ENCODE assay signal across 20 mouse cellular contexts in the genomic region with DNA sequence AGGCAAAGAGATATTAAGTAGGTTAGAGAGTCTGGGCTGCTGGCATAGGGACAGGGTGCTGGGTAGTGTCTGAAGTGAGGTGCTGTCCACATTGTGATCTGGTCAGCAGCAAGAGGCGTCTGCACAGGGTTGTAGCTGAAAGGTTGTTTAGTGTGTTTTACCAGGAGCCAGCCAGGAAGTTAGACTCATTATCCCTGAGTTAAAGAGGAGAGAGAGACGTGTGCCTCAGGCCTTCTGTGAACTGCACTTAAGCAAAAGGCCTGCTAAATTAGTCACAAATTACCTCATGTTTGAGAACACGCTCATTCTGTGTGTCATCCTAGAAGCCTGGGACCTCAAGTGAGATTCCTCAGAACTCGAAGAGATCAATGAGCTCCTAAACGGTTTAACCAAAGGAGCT. TPM values are rescaled to one million over a fixed set of nuclear protein-coding genes. Genes with fewer than 3 reads are reported as not detected.
DNase-seq lines count a peak whose midpoint lies in the region; ATAC-seq and TF ChIP-seq lines count a peak whose summit lies in the region.
"Had no signal": no experiment of that assay in that cellular context is flagged by ENCODE, and none has a peak within 500 bp of the region (broad histone marks: within the 10 kb centered on the region; RNA-seq: fewer than 3 reads in every experiment).

No protein-coding gene starts in this region.

- ATAC-seq in kidney, postnatal 0 days (replicated peaks; ENCODE audit: low FRiP score, low read depth), result no peak
- peak; percentile 32 for ATAC-seq in Patski
- ATAC-seq in limb, embryonic 11.5 days (ENCODE audit: insufficient number of reproducible peaks, low FRiP score, low TSS enrichment, low read depth), result no peak
- ATAC-seq in granulocyte monocyte progenitor cell, adult 5-6 weeks (replicated peaks; ENCODE audit: poor library complexity, severe bottlenecking), result no peak
- ATAC-seq: forebrain, postnatal 0 days; hindbrain, postnatal 0 days had no signal

- H3K4me2 ChIP-seq in kidney, postnatal 0 days (ENCODE audit: low read length), result no peak overlapping the region
- no peak overlapping the region for H3K4me2 ChIP-seq in limb, embryonic 11.5 days (ENCODE audit: low read depth, severe bottlenecking)
- H3K4me2 ChIP-seq: forebrain, embryonic 12.5 days; heart, embryonic 13.5 days; hindbrain, embryonic 13.5 days had no signal

- H3K27ac ChIP-seq in kidney, postnatal 0 days, result 0 out of 2 replicates have a peak overlapping the region, but pooled peaks have one; percentile 34
- 0 out of 2 replicates have a peak overlapping the region, but pooled peaks have one; percentile 3 for H3K27ac ChIP-seq in limb, embryonic 11.5 days (replicated peaks; ENCODE audit: low read depth, low read length)
- H3K27ac ChIP-seq: forebrain, embryonic 12.5 days; gastrocnemius, adult 2 months; heart, embryonic 13.5 days; hindbrain, embryonic 13.5 days; hindbrain, postnatal 0 days had no signal

- no peak for TF ChIP-seq CTCF in kidney, postnatal 0 days (IDR thresholded peaks at IDR 0.05; ENCODE audit: low read depth)
- no peak for TF ChIP-seq CTCF in Patski (IDR thresholded peaks at IDR 0.05)

- in situ Hi-C loops in Patski (cut with MboI; ENCODE audit: low pct_unique_long_range_greater_than_20kb), result no loop called here

- no peaks in the 10 kb centered on the region for H3K9me3 ChIP-seq in kidney, postnatal 0 days (replicated peaks; ENCODE audit: low read length)
- no peaks in the 10 kb centered on the region for H3K9me3 ChIP-seq in limb, embryonic 11.5 days (ENCODE audit: control insufficient read depth, low read length)
- H3K9me3 ChIP-seq: forebrain, embryonic 12.5 days; heart, embryonic 13.5 days had no signal

- H3K27me3 ChIP-seq in kidney, postnatal 0 days (ENCODE audit: insufficient read depth, low read length), result no peaks in the 10 kb centered on the region
- H3K27me3 ChIP-seq in Patski, result no peaks in the 10 kb centered on the region
- no peaks in the 10 kb centered on the region for H3K27me3 ChIP-seq in limb, embryonic 11.5 days (ENCODE audit: control insufficient read depth, insufficient read depth, low read length)
- H3K27me3 ChIP-seq: forebrain, embryonic 12.5 days; heart, embryonic 13.5 days; hindbrain, embryonic 13.5 days had no signal

- peak; percentile 24 for DNase-seq in kidney, adult 18-20 months
- DNase-seq in kidney, postnatal 36 days, result no peak
- no peak for DNase-seq in kidney, postnatal 0 days (ENCODE audit: low spot score)
- DNase-seq in kidney, adult 9 months, result no peak
- DNase-seq in Patski (ENCODE audit: low read depth, low spot score), result no peak
- no peak for DNase-seq in limb, embryonic 11.5 days (ENCODE audit: low spot score)
- DNase-seq in natural killer cell, adult 2 months (ENCODE audit: low spot score in 2 of 2), result no peak
- DNase-seq: adrenal gland, postnatal 10 days; cerebellum, adult 11 months; cerebellum, adult 9-10 months; cerebellum, postnatal 25 days; forebrain, postnatal 0 days; gastrocnemius, adult 2 months; gastrocnemius, postnatal 25 days had no signal

- POLR2A ChIA-PET in Patski (lab: Charles Lee), result no interaction called here

- H3K4me1 ChIP-seq in kidney, postnatal 0 days (replicated peaks; ENCODE audit: insufficient read depth, low read length), result 0 out of 2 replicates have a peak, but pooled peaks cover 3% of the 10 kb centered on the region
- H3K4me1 ChIP-seq in limb, embryonic 11.5 days (ENCODE audit: control insufficient read depth, insufficient read depth, low read length), result no peaks in the 10 kb centered on the region
- H3K4me1 ChIP-seq: forebrain, embryonic 12.5 days; heart, embryonic 13.5 days had no signal

- CTCF ChIA-PET in Patski (lab: Charles Lee), result no interaction called here

- no peaks in the 10 kb centered on the region for H3K36me3 ChIP-seq in kidney, postnatal 0 days (ENCODE audit: insufficient read depth, low read length)
- H3K36me3 ChIP-seq in limb, embryonic 11.5 days (ENCODE audit: control insufficient read depth, insufficient read depth, low read length), result no peaks in the 10 kb centered on the region
- H3K36me3 ChIP-seq: forebrain, embryonic 12.5 days; heart, embryonic 13.5 days; hindbrain, embryonic 13.5 days had no signal

- no peak overlapping the region for H3K9ac ChIP-seq in kidney, postnatal 0 days (ENCODE audit: low read depth, low read length)
- H3K9ac ChIP-seq in limb, embryonic 11.5 days (ENCODE audit: low read length), result no peak overlapping the region
- H3K9ac ChIP-seq: forebrain, embryonic 12.5 days; forebrain, postnatal 0 days; heart, embryonic 13.5 days; hindbrain, embryonic 13.5 days had no signal

- no peak overlapping the region for H3K4me3 ChIP-seq in kidney, postnatal 0 days (replicated peaks; ENCODE audit: low read depth, low read length)
- H3K4me3 ChIP-seq in limb, embryonic 11.5 days (ENCODE audit: low read depth, low read length), result no peak overlapping the region
- H3K4me3 ChIP-seq: erythroblast, embryonic 14.5 days; forebrain, embryonic 12.5 days; gastrocnemius, adult 2 months; heart, embryonic 13.5 days; hindbrain, embryonic 13.5 days had no signal

- 29% methylated on average over 5 of the region's 5 CpGs for WGBS in kidney, postnatal 0 days
- WGBS in limb, embryonic 11.5 days, result 10% methylated on average over 5 of the region's 5 CpGs

RNA-seq across cellular contexts. Expression of a gene that starts 18.4 kb away (rescaled TPM):
- 15.3 and 16.6 TPM in 2 replicates for polyA plus RNA-seq in kidney, postnatal 0 days (2015; fragmentation: Nextera tagmentation; extraction: Ambion mirVana)
- polyA plus RNA-seq in Patski (2021), result 42.2 TPM
- polyA plus RNA-seq in limb, embryonic 11.5 days (2014; fragmentation: Nextera tagmentation; extraction: Ambion mirVana), result 12.5 and 15.2 TPM in 2 replicates
- 14.8 and 16.3 TPM in 2 replicates for total RNA-seq in granulocyte monocyte progenitor cell, adult 5-6 weeks (2014; fragmentation: Nextera tagmentation)
- 5.5 and 10.0 TPM in 2 replicates for total RNA-seq in granulocyte monocyte progenitor cell, adult 5-6 weeks (2017)
